Mouse (Mus musculus) ES-E14 (cell line): ENCODE measurements around the gene Nbl1. TPM values are rescaled to one million over a fixed set of nuclear protein-coding genes. Genes with fewer than 3 reads are reported as not detected.

Source experiments
- DNase-seq: peaks from one replicate; pipeline ENCODE4 v3.0.0-alpha.2; 2013; ENCODE audit warnings: low read depth, low spot score
- H3K27ac ChIP-seq: 2 replicates; pipeline ENCODE4 v1.5.1; 2012; ENCODE audit warnings: low read depth, mild to moderate bottlenecking, low read length, moderate library complexity, mixed read lengths; ENCODE audit not compliant: poor library complexity, insufficient read depth, severe bottlenecking
- H3K36me3 ChIP-seq: 2 replicates; pipeline ENCODE4 v1.6.1; 2012; ENCODE audit warnings: mild to moderate bottlenecking, low read length, moderate library complexity, mixed read lengths; ENCODE audit not compliant: control insufficient read depth, poor library complexity, insufficient read depth, severe bottlenecking
- H3K4me1 ChIP-seq, 2 experiments: fragments of 150-350 bp in 1 of 2; sonication (generic) in 1 of 2; 2 replicates each; pipeline ENCODE4 v1.6.1; 2012; ENCODE audit warnings: low read length in 2 of 2, mild to moderate bottlenecking in 1 of 2, mixed read lengths in 1 of 2; ENCODE audit not compliant: control insufficient read depth in 2 of 2, insufficient read depth in 2 of 2, poor library complexity in 1 of 2
- H3K4me3 ChIP-seq, 2 experiments: fragments of 150-350 bp in 1 of 2; sonication (generic) in 1 of 2; 2 replicates each; pipeline ENCODE4 v1.5.1; 2012; ENCODE audit warnings: low read length in 2 of 2, low read depth in 1 of 2, mild to moderate bottlenecking in 1 of 2, mixed read lengths in 1 of 2; ENCODE audit not compliant: insufficient read depth in 1 of 2, poor library complexity in 1 of 2, severe bottlenecking in 1 of 2
- H3K9ac ChIP-seq: 2 replicates; pipeline ENCODE4 v1.6.1; 2012; ENCODE audit warnings: low read depth, mild to moderate bottlenecking, low read length, mixed read lengths; ENCODE audit not compliant: poor library complexity, insufficient read depth, severe bottlenecking
- H3K9me3 ChIP-seq: fragments of 150-350 bp; sonication (generic); 2 replicates; pipeline ENCODE4 v1.6.1; 2012; ENCODE audit warnings: low read depth, mild to moderate bottlenecking, low read length; ENCODE audit not compliant: control insufficient read depth, insufficient read depth
- CHD2 ChIP-seq: IDR thresholded peaks from 2 replicates; pipeline ENCODE4 v1.6.1; 2014; ENCODE audit warnings: mild to moderate bottlenecking, low read depth, low read length, inconsistent platforms
- HCFC1 ChIP-seq: IDR thresholded peaks from 2 replicates; pipeline ENCODE4 v1.6.1; 2012; ENCODE audit warnings: low read length, inconsistent platforms, borderline replicate concordance; ENCODE audit not compliant: insufficient read depth
- MAFK ChIP-seq: IDR thresholded peaks from 2 replicates; pipeline ENCODE4 v1.6.1; 2014; ENCODE audit warnings: mild to moderate bottlenecking, low read depth, low read length, inconsistent platforms; ENCODE audit not compliant: insufficient read depth
- ZC3H11A ChIP-seq: IDR thresholded peaks from 2 replicates; pipeline ENCODE4 v1.6.1; 2012; ENCODE audit warnings: low read depth, mild to moderate bottlenecking, inconsistent platforms, low read length, borderline replicate concordance
- ZNF384 ChIP-seq: IDR thresholded peaks from 2 replicates; pipeline ENCODE4 v1.6.1; 2012; ENCODE audit warnings: low read depth, low read length, inconsistent platforms
- in situ Hi-C, 2 experiments: fragments of 600-800 bp; cut with MboI; formaldehyde crosslinking; loops; one replicate each; pipeline ENCODE4 v1.15.1; 2025; ENCODE audit warnings: low sequenced_read_pairs in 2 of 2, inconsistent platforms in 1 of 2; ENCODE audit not compliant: unreplicated experiment in 2 of 2
- total RNA-seq: library from RNA; depleted of rRNA; stranded (reverse); fragments of 300-350 nt; gene quantifications from 2 replicates; pipeline ENCODE4 v1.2.3, GENCODE M21; 2012

Nbl1 gene
- total RNA-seq, 1 experiment, result 12.5 TPM

DNA sequence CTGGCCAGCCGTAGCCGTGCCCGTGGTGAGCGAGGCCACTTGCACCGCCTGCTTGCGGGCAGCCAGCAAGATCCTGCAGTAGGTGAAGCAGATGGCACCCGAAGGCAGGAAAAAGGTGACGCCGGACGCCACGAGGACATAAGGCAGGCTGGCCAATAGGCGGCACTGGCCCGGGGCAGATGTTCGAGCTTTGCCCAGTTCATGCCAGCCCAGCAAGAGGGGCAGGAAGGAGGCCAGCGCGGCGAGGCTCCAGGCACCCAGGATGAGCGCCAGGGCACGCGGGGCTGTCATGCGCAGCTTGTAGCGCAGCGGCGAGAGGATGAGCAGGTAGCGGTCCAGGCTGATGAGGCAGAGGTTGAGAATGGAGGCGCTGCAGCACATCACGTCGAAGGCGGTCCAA is 18.7 kb downstream of the Nbl1 start:
- DNase-seq, result no peak
- no peaks in the 10 kb centered on the region; a peak in 1 of 4 replicates for H3K4me1 ChIP-seq
- H3K36me3 ChIP-seq, result no peaks in the 10 kb centered on the region
- TF ChIP-seq CHD2, result no peak
- TF ChIP-seq HCFC1, result no peak
- TF ChIP-seq MAFK, result no peak
- no peak for TF ChIP-seq ZC3H11A
- TF ChIP-seq ZNF384, result no peak
- in situ Hi-C loops, result no loop called here
- H3K27ac ChIP-seq, result no peak overlapping the region
- no peak overlapping the region for H3K9ac ChIP-seq
- no peaks in the 10 kb centered on the region for H3K9me3 ChIP-seq
- peak overlapping the region; percentile 20 to 78; a peak in 3 of 4 replicates for H3K4me3 ChIP-seq

DNA sequence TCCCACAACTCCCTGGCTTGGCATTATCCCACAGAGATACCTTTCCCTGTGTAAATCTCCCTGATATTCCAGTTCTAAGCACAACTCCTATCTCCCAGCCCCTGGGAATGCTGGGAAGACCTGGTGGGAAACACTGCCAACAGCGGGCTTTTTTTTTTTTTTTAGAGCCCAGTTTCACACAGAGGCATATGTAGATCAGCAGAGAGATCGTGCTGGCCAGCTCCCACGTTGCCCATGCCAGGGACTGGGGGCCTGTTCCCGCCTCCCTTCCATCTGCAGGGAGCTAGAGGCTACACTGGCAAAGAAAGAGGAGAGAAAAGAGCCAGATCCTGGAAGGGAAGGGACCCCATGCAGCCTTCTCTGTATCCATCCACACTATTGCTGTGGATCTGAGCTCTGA is 24.5 kb downstream of the Nbl1 start:
- in situ Hi-C loops, result no loop called here
- H3K36me3 ChIP-seq, result no peaks in the 10 kb centered on the region
- TF ChIP-seq ZNF384 (peak; percentile 33; the same call in 1 of the 2 replicates), CHD2 (no peak)

DNA sequence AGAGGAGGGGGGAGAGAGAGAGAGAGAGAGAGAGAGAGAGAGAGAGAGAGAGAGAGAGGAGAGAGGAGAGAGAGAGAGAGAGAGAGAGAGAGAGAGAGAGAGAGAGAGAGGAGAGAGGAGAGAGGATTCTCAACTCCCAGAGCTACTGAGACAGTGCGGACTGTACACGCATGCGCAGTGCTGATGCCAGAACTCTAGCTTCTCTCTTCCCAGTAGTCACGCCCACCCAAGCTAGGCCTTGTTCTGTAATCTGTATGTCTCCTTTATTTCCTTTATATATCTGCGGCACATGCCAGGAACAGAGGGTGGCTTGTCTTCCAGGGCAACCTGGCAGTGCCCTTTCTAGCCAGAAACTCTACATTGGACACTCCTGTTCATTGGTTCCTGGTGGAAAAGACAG is 28.0 kb downstream of the Nbl1 start:
- DNase-seq, result no peak
- in situ Hi-C loops, result no loop called here
- H3K9ac ChIP-seq, result no peak overlapping the region
- TF ChIP-seq ZNF384, result no peak
- TF ChIP-seq CHD2, result no peak
- no peak for TF ChIP-seq HCFC1
- TF ChIP-seq ZC3H11A, result no peak
- TF ChIP-seq MAFK, result no peak
- no peaks in the 10 kb centered on the region for H3K9me3 ChIP-seq
- H3K27ac ChIP-seq, result no peak overlapping the region
- no peak overlapping the region for H3K4me3 ChIP-seq
- no peaks in the 10 kb centered on the region for H3K4me1 ChIP-seq
- no peaks in the 10 kb centered on the region for H3K36me3 ChIP-seq

More for the DNA sequence above, 24.5 kb downstream of the Nbl1 start:
- Histone ChIP-seq H3K4me3 (no peak overlapping the region), H3K27ac (no peak overlapping the region), H3K9ac (no peak overlapping the region), H3K4me1 (no peaks in the 10 kb centered on the region), H3K9me3 (no peaks in the 10 kb centered on the region)
- no peak for DNase-seq

DNA sequence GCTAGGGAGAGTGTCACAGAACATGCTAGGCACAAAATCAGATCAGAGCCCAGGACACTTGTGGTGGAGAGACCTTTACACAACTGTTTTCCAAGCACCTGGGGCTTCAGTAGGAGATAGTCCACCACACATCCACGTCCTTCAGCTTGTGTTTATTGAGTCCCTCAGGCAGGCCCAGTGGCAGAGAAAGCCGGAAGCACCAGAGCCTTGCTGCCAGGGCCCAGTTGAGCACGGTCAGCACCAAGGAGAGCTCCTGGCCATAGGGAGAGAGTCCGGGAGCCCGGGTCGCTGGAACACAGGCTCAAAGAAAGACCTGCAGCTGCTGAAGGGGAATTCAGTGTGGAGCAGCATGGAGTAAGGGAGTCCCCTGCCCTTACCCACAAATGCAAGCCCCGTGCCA is 33.2 kb downstream of the Nbl1 start:
- Histone ChIP-seq H3K9me3 (no peaks in the 10 kb centered on the region), H3K9ac (no peak overlapping the region), H3K4me1 (no peaks in the 10 kb centered on the region), H3K27ac (no peak overlapping the region), H3K4me3 (no peak overlapping the region), H3K36me3 (no peaks in the 10 kb centered on the region)
- no peak for DNase-seq
- no peak for TF ChIP-seq CHD2
- no peak for TF ChIP-seq MAFK
- no peak for TF ChIP-seq ZC3H11A
- no peak for TF ChIP-seq HCFC1
- no peak for TF ChIP-seq ZNF384
- in situ Hi-C loops, result no loop called here

DNA sequence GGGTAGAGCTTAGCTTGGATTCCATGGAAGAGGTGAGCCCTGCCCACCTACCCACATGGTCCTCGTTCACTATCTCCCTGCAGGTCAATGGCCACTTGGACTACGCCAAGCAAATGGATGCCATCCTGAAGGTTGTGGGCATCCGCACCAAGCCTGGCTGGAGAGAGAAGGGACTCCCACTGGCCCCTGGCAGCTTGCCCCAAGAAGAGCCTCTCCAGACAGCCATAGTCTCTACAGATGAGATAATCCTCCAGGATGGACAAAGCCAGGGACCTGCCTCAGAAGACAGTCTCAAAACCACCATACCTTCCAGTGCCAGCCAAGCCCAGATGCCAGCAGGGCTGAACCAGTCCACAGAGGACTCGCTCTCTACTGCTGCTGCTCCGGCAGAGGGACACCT is 34.8 kb downstream of the Nbl1 start:
- DNase-seq, result no peak
- no peaks in the 10 kb centered on the region for H3K36me3 ChIP-seq
- H3K9ac ChIP-seq, result no peak overlapping the region
- no peak overlapping the region for H3K4me3 ChIP-seq
- H3K4me1 ChIP-seq, result no peaks in the 10 kb centered on the region
- TF ChIP-seq MAFK (no peak), HCFC1 (no peak), CHD2 (no peak), ZC3H11A (no peak), ZNF384 (no peak)
- no peaks in the 10 kb centered on the region for H3K9me3 ChIP-seq
- H3K27ac ChIP-seq, result no peak overlapping the region
- in situ Hi-C loops, result no loop called here
